24 mouse cellular contexts compared by ENCODE assay signal in genomic region chr3:10917056-10917455, GRCm38 (mm10).
A peak's percentile ranks its signal among the peaks of the same experiment; 100 is the strongest.
DNase-seq lines count a peak whose midpoint lies in the region; ATAC-seq and TF ChIP-seq lines count a peak whose summit lies in the region.
"Had no signal": no experiment of that assay in that cellular context is flagged by ENCODE, and none has a peak within 500 bp of the region (broad histone marks: within the 10 kb centered on the region; RNA-seq: fewer than 3 reads in every experiment).

No protein-coding gene starts in this region.

- peak; percentile 11; the same call in 1 of the 2 replicates for ATAC-seq in midbrain, embryonic 11.5 days (ENCODE audit: low FRiP score)
- no peak for ATAC-seq in midbrain, postnatal 0 days (ENCODE audit: low FRiP score)
- peak; percentile 80 for ATAC-seq in Patski
- ATAC-seq: forebrain, embryonic 13.5 days; forebrain, embryonic 16.5 days; intestine, postnatal 0 days had no signal

- no peak overlapping the region for H3K4me3 ChIP-seq in midbrain, embryonic 11.5 days (ENCODE audit: low read depth, low read length)
- H3K4me3 ChIP-seq in midbrain, postnatal 0 days (ENCODE audit: low read depth, low read length): no peak overlapping the region
- H3K4me3 ChIP-seq: embryonic facial prominence, embryonic 13.5 days; forebrain, embryonic 10.5 days; forebrain, embryonic 13.5 days; gastrocnemius, adult 2 months; hindbrain, embryonic 12.5 days; hindbrain, embryonic 15.5 days had no signal

- WGBS in midbrain, embryonic 11.5 days: 60% methylated on average over 3 of the region's 3 CpGs
- 62% methylated on average over 3 of the region's 3 CpGs for WGBS in midbrain, postnatal 0 days

- no peaks in the 10 kb centered on the region for H3K36me3 ChIP-seq in midbrain, embryonic 11.5 days (ENCODE audit: control insufficient read depth, insufficient read depth, low read length)
- H3K36me3 ChIP-seq in midbrain, postnatal 0 days (ENCODE audit: insufficient read depth, low read length): no peaks in the 10 kb centered on the region
- H3K36me3 ChIP-seq: embryonic facial prominence, embryonic 13.5 days; forebrain, embryonic 10.5 days; hindbrain, embryonic 12.5 days; hindbrain, embryonic 15.5 days had no signal

- TF ChIP-seq CTCF in midbrain, postnatal 0 days (IDR thresholded peaks at IDR 0.05): no peak
- TF ChIP-seq CTCF in Patski (IDR thresholded peaks at IDR 0.05): no peak

- no peak overlapping the region for H3K4me2 ChIP-seq in midbrain, embryonic 11.5 days
- H3K4me2 ChIP-seq in midbrain, postnatal 0 days (ENCODE audit: low read depth, low read length, poor library complexity, severe bottlenecking): no peak overlapping the region
- H3K4me2 ChIP-seq: embryonic facial prominence, embryonic 13.5 days; forebrain, embryonic 13.5 days; heart, embryonic 11.5 days; hindbrain, embryonic 12.5 days; hindbrain, embryonic 15.5 days had no signal

- DNase-seq in midbrain, embryonic 11.5 days (ENCODE audit: low spot score, missing footprints): no peak
- DNase-seq in midbrain, postnatal 0 days (ENCODE audit: low spot score): no peak
- no peak for DNase-seq in Patski (ENCODE audit: low read depth, low spot score)
- peak; percentile 3 for DNase-seq in mesoderm, embryonic 11.5 days (ENCODE audit: low read depth, low spot score)
- DNase-seq in ovary, postnatal 36 days (ENCODE audit: low spot score): no peak
- no peak for DNase-seq in frontal cortex, postnatal 36 days (ENCODE audit: low spot score in 2 of 2)
- DNase-seq: adrenal gland, postnatal 10 days; adrenal gland, postnatal 36 days; B cell, adult 2 months; cerebellum, adult 18-20 months; cerebellum, adult 9-10 months; cerebellum, postnatal 14 days; gastrocnemius, adult 2 months; gastrocnemius, postnatal 14 days; heart, adult 11 months had no signal

- H3K27me3 ChIP-seq in midbrain, embryonic 11.5 days (ENCODE audit: control insufficient read depth, insufficient read depth, low read length): no peaks in the 10 kb centered on the region
- no peaks in the 10 kb centered on the region for H3K27me3 ChIP-seq in midbrain, postnatal 0 days (ENCODE audit: insufficient read depth, low read length)
- H3K27me3 ChIP-seq in Patski: no peaks in the 10 kb centered on the region
- H3K27me3 ChIP-seq: CH12.LX; embryonic facial prominence, embryonic 13.5 days; forebrain, embryonic 13.5 days; hindbrain, embryonic 12.5 days; hindbrain, embryonic 15.5 days had no signal

- no peak overlapping the region for H3K9ac ChIP-seq in midbrain, embryonic 11.5 days (ENCODE audit: low read length)
- no peak overlapping the region for H3K9ac ChIP-seq in midbrain, postnatal 0 days (replicated peaks; ENCODE audit: low read length, poor library complexity, severe bottlenecking)
- H3K9ac ChIP-seq: embryonic facial prominence, embryonic 13.5 days; forebrain, embryonic 13.5 days; hindbrain, embryonic 12.5 days; hindbrain, embryonic 15.5 days had no signal

- CTCF ChIA-PET in Patski (lab: Charles Lee): no interaction called here

- no peak overlapping the region for H3K27ac ChIP-seq in midbrain, embryonic 11.5 days (ENCODE audit: low read depth, low read length)
- H3K27ac ChIP-seq in midbrain, postnatal 0 days (ENCODE audit: low read depth, low read length): no peak overlapping the region
- H3K27ac ChIP-seq: embryonic facial prominence, embryonic 13.5 days; forebrain, embryonic 10.5 days; forebrain, embryonic 13.5 days; gastrocnemius, adult 2 months; hindbrain, embryonic 12.5 days; hindbrain, embryonic 15.5 days had no signal

- in situ Hi-C loops in Patski (cut with MboI; ENCODE audit: low pct_unique_long_range_greater_than_20kb): no loop called here

- H3K9me3 ChIP-seq in midbrain, embryonic 11.5 days (ENCODE audit: control insufficient read depth, low read length): no peaks in the 10 kb centered on the region
- no peaks in the 10 kb centered on the region for H3K9me3 ChIP-seq in midbrain, postnatal 0 days (ENCODE audit: low read length)
- H3K9me3 ChIP-seq: embryonic facial prominence, embryonic 13.5 days; forebrain, embryonic 10.5 days; forebrain, embryonic 13.5 days; hindbrain, embryonic 12.5 days; hindbrain, embryonic 15.5 days had no signal

- no peaks in the 10 kb centered on the region for H3K4me1 ChIP-seq in midbrain, embryonic 11.5 days (ENCODE audit: control insufficient read depth, insufficient read depth, low read length)
- no peaks in the 10 kb centered on the region for H3K4me1 ChIP-seq in midbrain, postnatal 0 days (ENCODE audit: insufficient read depth, low read length)
- H3K4me1 ChIP-seq: embryonic facial prominence, embryonic 13.5 days; forebrain, embryonic 10.5 days; forebrain, embryonic 13.5 days; hindbrain, embryonic 12.5 days; hindbrain, embryonic 15.5 days had no signal

- POLR2A ChIA-PET in Patski (lab: Charles Lee): no interaction called here
